Mouse (Mus musculus) ES-E14 (cell line): ENCODE measurements around the gene Mad1l1. TPM values are rescaled to one million over a fixed set of nuclear protein-coding genes. Genes with fewer than 3 reads are reported as not detected.

Source experiments
- DNase-seq: peaks from one replicate; pipeline ENCODE4 v3.0.0-alpha.2; 2013; ENCODE audit warnings: low read depth, low spot score
- H3K27ac ChIP-seq: 2 replicates; pipeline ENCODE4 v1.5.1; 2012; ENCODE audit warnings: low read depth, mild to moderate bottlenecking, low read length, moderate library complexity, mixed read lengths; ENCODE audit not compliant: poor library complexity, insufficient read depth, severe bottlenecking
- H3K36me3 ChIP-seq: 2 replicates; pipeline ENCODE4 v1.6.1; 2012; ENCODE audit warnings: mild to moderate bottlenecking, low read length, moderate library complexity, mixed read lengths; ENCODE audit not compliant: control insufficient read depth, poor library complexity, insufficient read depth, severe bottlenecking
- H3K4me1 ChIP-seq, 2 experiments: fragments of 150-350 bp in 1 of 2; sonication (generic) in 1 of 2; 2 replicates each; pipeline ENCODE4 v1.6.1; 2012; ENCODE audit warnings: low read length in 2 of 2, mild to moderate bottlenecking in 1 of 2, mixed read lengths in 1 of 2; ENCODE audit not compliant: control insufficient read depth in 2 of 2, insufficient read depth in 2 of 2, poor library complexity in 1 of 2
- H3K4me3 ChIP-seq, 2 experiments: fragments of 150-350 bp in 1 of 2; sonication (generic) in 1 of 2; 2 replicates each; pipeline ENCODE4 v1.5.1; 2012; ENCODE audit warnings: low read length in 2 of 2, low read depth in 1 of 2, mild to moderate bottlenecking in 1 of 2, mixed read lengths in 1 of 2; ENCODE audit not compliant: insufficient read depth in 1 of 2, poor library complexity in 1 of 2, severe bottlenecking in 1 of 2
- H3K9ac ChIP-seq: 2 replicates; pipeline ENCODE4 v1.6.1; 2012; ENCODE audit warnings: low read depth, mild to moderate bottlenecking, low read length, mixed read lengths; ENCODE audit not compliant: poor library complexity, insufficient read depth, severe bottlenecking
- H3K9me3 ChIP-seq: fragments of 150-350 bp; sonication (generic); 2 replicates; pipeline ENCODE4 v1.6.1; 2012; ENCODE audit warnings: low read depth, mild to moderate bottlenecking, low read length; ENCODE audit not compliant: control insufficient read depth, insufficient read depth
- CHD2 ChIP-seq: IDR thresholded peaks from 2 replicates; pipeline ENCODE4 v1.6.1; 2014; ENCODE audit warnings: mild to moderate bottlenecking, low read depth, low read length, inconsistent platforms
- HCFC1 ChIP-seq: IDR thresholded peaks from 2 replicates; pipeline ENCODE4 v1.6.1; 2012; ENCODE audit warnings: low read length, inconsistent platforms, borderline replicate concordance; ENCODE audit not compliant: insufficient read depth
- MAFK ChIP-seq: IDR thresholded peaks from 2 replicates; pipeline ENCODE4 v1.6.1; 2014; ENCODE audit warnings: mild to moderate bottlenecking, low read depth, low read length, inconsistent platforms; ENCODE audit not compliant: insufficient read depth
- ZC3H11A ChIP-seq: IDR thresholded peaks from 2 replicates; pipeline ENCODE4 v1.6.1; 2012; ENCODE audit warnings: low read depth, mild to moderate bottlenecking, inconsistent platforms, low read length, borderline replicate concordance
- ZNF384 ChIP-seq: IDR thresholded peaks from 2 replicates; pipeline ENCODE4 v1.6.1; 2012; ENCODE audit warnings: low read depth, low read length, inconsistent platforms
- in situ Hi-C, 2 experiments: fragments of 600-800 bp; cut with MboI; formaldehyde crosslinking; loops; one replicate each; pipeline ENCODE4 v1.15.1; 2025; ENCODE audit warnings: low sequenced_read_pairs in 2 of 2, inconsistent platforms in 1 of 2; ENCODE audit not compliant: unreplicated experiment in 2 of 2
- total RNA-seq: library from RNA; depleted of rRNA; stranded (reverse); fragments of 300-350 nt; gene quantifications from 2 replicates; pipeline ENCODE4 v1.2.3, GENCODE M21; 2012

Mad1l1 gene
- total RNA-seq, 1 experiment, result 47.2 TPM

- H3K9me3 ChIP-seq, result no peaks in the 10 kb centered on the region
- no peak overlapping the region for H3K9ac ChIP-seq
- no peak overlapping the region for H3K27ac ChIP-seq
- H3K4me3 ChIP-seq, result no peak overlapping the region
- peaks cover 27% of the 10 kb centered on the region; the same call in 1 of the 2 replicates for H3K36me3 ChIP-seq
- no peak for DNase-seq
- in situ Hi-C loops, result loop anchor here in 1 of 2 experiments (25.0 kb wide), 1 partner anchor 452 kb away; the partner anchor contains the start of genes Gm26938 and Psmg3
- peaks cover 0 to 4% of the 10 kb centered on the region in 2 experiments; a peak in 1 of 4 replicates for H3K4me1 ChIP-seq
- no peak for TF ChIP-seq ZNF384
- no peak for TF ChIP-seq MAFK
- no peak for TF ChIP-seq CHD2
- no peak for TF ChIP-seq ZC3H11A
- no peak for TF ChIP-seq HCFC1
Measured at GRCm38 (mm10) chr5:140289161-140289560, 32.2 kb downstream of the Mad1l1 start.

- H3K4me3 ChIP-seq, result no peak overlapping the region
Measured at GRCm38 (mm10) chr5:140288287-140288686, 33.1 kb downstream of the Mad1l1 start.

GRCm38 (mm10) chr5:140284761-140285160 is 36.6 kb downstream of the Mad1l1 start:
- no peaks in the 10 kb centered on the region for H3K9me3 ChIP-seq
- H3K4me3 ChIP-seq, result no peak overlapping the region
- H3K4me1 ChIP-seq, result peaks cover 6 to 17% of the 10 kb centered on the region in 2 experiments
- no peak for DNase-seq
- H3K36me3 ChIP-seq, result peaks cover 11% of the 10 kb centered on the region; the same call in 1 of the 2 replicates
- in situ Hi-C loops, result loop anchor here in 1 of 2 experiments (25.0 kb wide), 1 partner anchor 447 kb away; the partner anchor contains the start of genes Gm26938 and Psmg3
- no peak overlapping the region for H3K27ac ChIP-seq
- TF ChIP-seq CHD2 (no peak), ZNF384 (no peak), ZC3H11A (no peak), MAFK (no peak), HCFC1 (no peak)
- H3K9ac ChIP-seq, result no peak overlapping the region

More at GRCm38 (mm10) chr5:140288287-140288686, 33.1 kb downstream of the Mad1l1 start:
- no peak overlapping the region for H3K27ac ChIP-seq
- in situ Hi-C loops, result loop anchor here in 1 of 2 experiments (25.0 kb wide), 1 partner anchor 451 kb away; the partner anchor contains the start of genes Gm26938 and Psmg3
- DNase-seq, result no peak
- no peak overlapping the region for H3K9ac ChIP-seq
- H3K4me1 ChIP-seq, result peaks cover 0 to 7% of the 10 kb centered on the region in 2 experiments; a peak in 1 of 4 replicates
- peaks cover 27% of the 10 kb centered on the region; the same call in 1 of the 2 replicates for H3K36me3 ChIP-seq
- TF ChIP-seq MAFK, result no peak
- TF ChIP-seq ZC3H11A, result no peak
- no peak for TF ChIP-seq CHD2
- no peak for TF ChIP-seq HCFC1
- no peak for TF ChIP-seq ZNF384
- no peaks in the 10 kb centered on the region for H3K9me3 ChIP-seq

- no peaks in the 10 kb centered on the region for H3K9me3 ChIP-seq
- H3K4me3 ChIP-seq, result no peak overlapping the region
- peaks cover 6 to 17% of the 10 kb centered on the region in 2 experiments for H3K4me1 ChIP-seq
- no peak for TF ChIP-seq HCFC1
- TF ChIP-seq ZNF384, result no peak
- no peak for TF ChIP-seq MAFK
- no peak for TF ChIP-seq ZC3H11A
- TF ChIP-seq CHD2, result no peak
- H3K27ac ChIP-seq, result no peak overlapping the region
- peaks cover 10% of the 10 kb centered on the region; the same call in 1 of the 2 replicates for H3K36me3 ChIP-seq
- DNase-seq, result no peak
- in situ Hi-C loops, result loop anchor here in 1 of 2 experiments (25.0 kb wide), 1 partner anchor 447 kb away; the partner anchor contains the start of genes Gm26938 and Psmg3
- no peak overlapping the region for H3K9ac ChIP-seq
Measured at GRCm38 (mm10) chr5:140284011-140284410, 37.3 kb downstream of the Mad1l1 start.
